Mouse (Mus musculus): ENCODE results near the gene Wipi1. TPM values are rescaled to one million over a fixed set of nuclear protein-coding genes. Genes with fewer than 3 reads are reported as not detected.

Gene Wipi1
- polyA plus RNA-seq, 1 experiment: 71.9 TPM

GRCm38 (mm10) chr11:109608976-109609625 is 2.7 kb downstream of the Wipi1 start:
- H3K36me3 ChIP-seq (ENCODE audit: control insufficient read depth, insufficient read depth): peaks cover 7% of the 10 kb centered on the region
- TF ChIP-seq CEBPB (IDR thresholded peaks at IDR 0.05; ENCODE audit: insufficient read depth, poor library complexity, severe bottlenecking) (no peak), POLR2AphosphoS2 (IDR thresholded peaks at IDR 0.05; ENCODE audit: insufficient read length, low read depth) (no peak), E2F4 (IDR thresholded peaks at IDR 0.05; ENCODE audit: insufficient read depth) (no peak), TCF12 (IDR thresholded peaks at IDR 0.05; ENCODE audit: insufficient read depth, poor library complexity, severe bottlenecking) (no peak)
- no peak overlapping the region for H3ac ChIP-seq (ENCODE audit: control insufficient read depth, insufficient read length)
- H3K4me2 ChIP-seq (ENCODE audit: low read depth): peak overlapping the region; percentile 82
- peaks cover 56% of the 10 kb centered on the region for H3K79me2 ChIP-seq (ENCODE audit: control insufficient read depth, insufficient read depth)
- H3K27me3 ChIP-seq (ENCODE audit: control insufficient read depth, insufficient read depth, insufficient read length): no peaks in the 10 kb centered on the region
- peak overlapping the region; percentile 85 for H3K4me3 ChIP-seq

- TF ChIP-seq TCF12 (IDR thresholded peaks at IDR 0.05; ENCODE audit: insufficient read depth, poor library complexity, severe bottlenecking) (no peak), E2F4 (IDR thresholded peaks at IDR 0.05; ENCODE audit: insufficient read depth) (no peak), SRF (IDR thresholded peaks at IDR 0.05; ENCODE audit: control insufficient read depth, insufficient read length, low read depth) (no peak), USF1 (IDR thresholded peaks at IDR 0.05; ENCODE audit: low read depth) (no peak), MYOG (IDR thresholded peaks at IDR 0.05; ENCODE audit: control insufficient read depth in 1 of 3, insufficient read depth in 1 of 3, insufficient read length in 2 of 3, low read depth in 2 of 3) (no peak), TCF3 (IDR thresholded peaks at IDR 0.05; ENCODE audit: insufficient read length, low read depth) (no peak), REST (IDR thresholded peaks at IDR 0.05; ENCODE audit: insufficient read depth, insufficient read length) (no peak), POLR2AphosphoS2 (IDR thresholded peaks at IDR 0.05; ENCODE audit: insufficient read length, low read depth) (no peak), CEBPB (IDR thresholded peaks at IDR 0.05; ENCODE audit: insufficient read depth, poor library complexity, severe bottlenecking) (no peak), MYOD1 (IDR thresholded peaks at IDR 0.05; ENCODE audit: control insufficient read depth in 1 of 3, insufficient read length in 2 of 3, low read depth in 2 of 3) (no peak), POLR2A (IDR thresholded peaks at IDR 0.05; ENCODE audit: insufficient read length, low read depth) (no peak), MAX (IDR thresholded peaks at IDR 0.05; ENCODE audit: low read depth) (no peak)
These were observed 4.2 kb downstream of the Wipi1 start for GRCm38 (mm10) chr11:109607600-109607999.

GRCm38 (mm10) chr11:109598778-109599570 is 12.8 kb downstream of the Wipi1 start:
- TF ChIP-seq MYOD1 (IDR thresholded peaks at IDR 0.05; ENCODE audit: control insufficient read depth in 1 of 3, insufficient read length in 2 of 3, low read depth in 2 of 3): no peak
- no peak for TF ChIP-seq USF1 (IDR thresholded peaks at IDR 0.05; ENCODE audit: low read depth)
- TF ChIP-seq CEBPB (IDR thresholded peaks at IDR 0.05; ENCODE audit: insufficient read depth, poor library complexity, severe bottlenecking): no peak
- no peak for TF ChIP-seq POLR2AphosphoS2 (IDR thresholded peaks at IDR 0.05; ENCODE audit: insufficient read length, low read depth)
- TF ChIP-seq TCF3 (IDR thresholded peaks at IDR 0.05; ENCODE audit: insufficient read length, low read depth): no peak
- TF ChIP-seq REST (IDR thresholded peaks at IDR 0.05; ENCODE audit: insufficient read depth, insufficient read length): no peak
- no peak for TF ChIP-seq POLR2A (IDR thresholded peaks at IDR 0.05; ENCODE audit: insufficient read length, low read depth)
- TF ChIP-seq E2F4 (IDR thresholded peaks at IDR 0.05; ENCODE audit: insufficient read depth): no peak
- no peak for TF ChIP-seq SRF (IDR thresholded peaks at IDR 0.05; ENCODE audit: control insufficient read depth, insufficient read length, low read depth)
- no peak for TF ChIP-seq MYOG (IDR thresholded peaks at IDR 0.05; ENCODE audit: control insufficient read depth in 1 of 3, insufficient read depth in 1 of 3, insufficient read length in 2 of 3, low read depth in 2 of 3)
- TF ChIP-seq MAX (IDR thresholded peaks at IDR 0.05; ENCODE audit: low read depth): no peak
- TF ChIP-seq TCF12 (IDR thresholded peaks at IDR 0.05; ENCODE audit: insufficient read depth, poor library complexity, severe bottlenecking): no peak
- no peak overlapping the region for H3K4me2 ChIP-seq (ENCODE audit: low read depth)
- no peaks in the 10 kb centered on the region for H3K27me3 ChIP-seq (ENCODE audit: control insufficient read depth, insufficient read depth, insufficient read length)
- H3ac ChIP-seq (ENCODE audit: control insufficient read depth, insufficient read length): no peak overlapping the region
- peaks cover 78% of the 10 kb centered on the region for H3K36me3 ChIP-seq (ENCODE audit: control insufficient read depth, insufficient read depth)
- no peak overlapping the region for H3K4me3 ChIP-seq
- no peaks in the 10 kb centered on the region for H3K79me2 ChIP-seq (ENCODE audit: control insufficient read depth, insufficient read depth)

More at GRCm38 (mm10) chr11:109607600-109607999, 4.2 kb downstream of the Wipi1 start:
- Histone ChIP-seq H3K27me3 (ENCODE audit: control insufficient read depth, insufficient read depth, insufficient read length) (no peaks in the 10 kb centered on the region), H3K36me3 (ENCODE audit: control insufficient read depth, insufficient read depth) (peaks cover 21% of the 10 kb centered on the region), H3K4me2 (ENCODE audit: low read depth) (peak overlapping the region; percentile 12), H3ac (ENCODE audit: control insufficient read depth, insufficient read length) (no peak overlapping the region), H3K79me2 (ENCODE audit: control insufficient read depth, insufficient read depth) (peaks cover 56% of the 10 kb centered on the region), H3K4me3 (no peak overlapping the region)

- no peaks in the 10 kb centered on the region for H3K27me3 ChIP-seq (ENCODE audit: control insufficient read depth, insufficient read depth, insufficient read length)
- H3K4me3 ChIP-seq: no peak overlapping the region
- no peaks in the 10 kb centered on the region for H3K79me2 ChIP-seq (ENCODE audit: control insufficient read depth, insufficient read depth)
- no peak overlapping the region for H3K4me2 ChIP-seq (ENCODE audit: low read depth)
- TF ChIP-seq MYOG (IDR thresholded peaks at IDR 0.05; ENCODE audit: control insufficient read depth in 1 of 3, insufficient read depth in 1 of 3, insufficient read length in 2 of 3, low read depth in 2 of 3) (no peak), POLR2A (IDR thresholded peaks at IDR 0.05; ENCODE audit: insufficient read length, low read depth) (no peak), SRF (IDR thresholded peaks at IDR 0.05; ENCODE audit: control insufficient read depth, insufficient read length, low read depth) (no peak), E2F4 (IDR thresholded peaks at IDR 0.05; ENCODE audit: insufficient read depth) (no peak), TCF3 (IDR thresholded peaks at IDR 0.05; ENCODE audit: insufficient read length, low read depth) (no peak), MAX (IDR thresholded peaks at IDR 0.05; ENCODE audit: low read depth) (no peak), MYOD1 (IDR thresholded peaks at IDR 0.05; ENCODE audit: control insufficient read depth in 1 of 3, insufficient read length in 2 of 3, low read depth in 2 of 3) (no peak), TCF12 (IDR thresholded peaks at IDR 0.05; ENCODE audit: insufficient read depth, poor library complexity, severe bottlenecking) (no peak), USF1 (IDR thresholded peaks at IDR 0.05; ENCODE audit: low read depth) (no peak), REST (IDR thresholded peaks at IDR 0.05; ENCODE audit: insufficient read depth, insufficient read length) (no peak), POLR2AphosphoS2 (IDR thresholded peaks at IDR 0.05; ENCODE audit: insufficient read length, low read depth) (no peak), CEBPB (IDR thresholded peaks at IDR 0.05; ENCODE audit: insufficient read depth, poor library complexity, severe bottlenecking) (no peak)
- no peak overlapping the region for H3ac ChIP-seq (ENCODE audit: control insufficient read depth, insufficient read length)
- H3K36me3 ChIP-seq (ENCODE audit: control insufficient read depth, insufficient read depth): peaks cover 50% of the 10 kb centered on the region
These were observed 17.0 kb downstream of the Wipi1 start for GRCm38 (mm10) chr11:109594761-109595160.
